Mouse (Mus musculus) ES-Bruce4 (cell line): ENCODE results near the gene Tssk3.

ENCODE experiments used
- CTCF ChIP-seq: IDR thresholded peaks from one replicate; pipeline ENCODE4 v1.8.1; 2011; ENCODE audit warnings: low read depth, low read length
- EP300 ChIP-seq: IDR thresholded peaks from 2 replicates; pipeline ENCODE4 v1.6.1; 2011; ENCODE audit warnings: low read depth, low read length; ENCODE audit not compliant: insufficient read depth
- POLR2A ChIP-seq: IDR thresholded peaks from one replicate; pipeline ENCODE4 v1.8.1; 2011; ENCODE audit warnings: low read length; ENCODE audit not compliant: insufficient read depth

DNA sequence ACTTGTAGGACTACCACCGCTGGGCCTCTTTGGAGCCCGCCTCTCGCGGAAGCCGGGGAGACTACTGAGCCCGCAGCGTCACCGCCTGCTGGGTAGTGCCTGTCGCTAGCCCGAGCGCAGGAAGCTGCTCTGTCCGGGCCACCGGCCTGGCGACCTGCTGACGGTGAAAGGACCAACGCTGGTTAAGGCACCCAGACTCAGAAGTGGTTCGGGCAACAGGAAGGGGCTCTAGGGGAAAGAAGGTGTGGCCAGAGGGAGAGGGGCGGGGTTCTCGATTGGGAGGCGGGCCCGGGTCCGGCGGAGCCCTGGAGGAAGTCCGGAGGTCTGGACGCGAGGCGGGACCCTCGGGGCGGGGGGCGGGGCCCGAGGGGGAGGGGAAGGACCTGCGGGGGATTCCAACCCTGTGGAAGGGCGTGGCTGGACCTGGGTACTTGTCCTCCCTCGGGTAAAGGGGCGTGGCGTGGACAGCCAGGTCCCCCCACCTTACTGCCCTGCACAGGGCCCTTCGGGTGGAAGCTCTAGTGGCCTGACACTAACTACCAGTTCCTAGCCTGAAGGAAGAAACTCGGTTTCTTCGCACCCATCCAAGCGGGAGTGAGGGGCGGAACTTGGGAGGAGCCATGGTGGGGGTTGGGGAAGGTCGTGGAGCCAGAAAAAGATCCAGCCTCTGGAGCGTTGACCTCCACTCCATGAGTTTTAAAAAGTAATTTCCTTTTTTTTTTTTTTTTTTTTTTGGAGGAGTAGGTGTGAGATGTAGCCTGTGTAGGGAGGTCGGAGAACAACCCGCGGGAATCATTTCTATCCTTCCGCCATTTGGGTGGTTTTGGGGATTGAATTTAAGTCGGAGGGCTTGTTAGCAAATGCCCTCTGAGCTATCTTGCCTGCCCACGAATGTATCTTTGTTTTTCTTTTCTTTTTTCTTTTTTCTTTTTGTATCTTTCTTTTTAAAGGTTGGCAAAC is 10.1 kb upstream of the Tssk3 start:
- TF ChIP-seq CTCF (no peak), EP300 (0 out of 2 replicates have a peak, but pooled peaks have one; percentile 22), POLR2A (peak; percentile 93)
